Mouse (Mus musculus) ES-E14 (cell line): ENCODE measurements at regions not wholly inside any gene's neighbourhood (a gene's known extent, or its start where the extent isn't known, plus 50 kb on each side); places are given as distances from the start of the nearest gene placed in this dataset.

Source experiments
- CHD2 ChIP-seq: IDR thresholded peaks from 2 replicates; pipeline ENCODE4 v1.6.1; 2014; ENCODE audit warnings: mild to moderate bottlenecking, low read depth, low read length, inconsistent platforms
- HCFC1 ChIP-seq: IDR thresholded peaks from 2 replicates; pipeline ENCODE4 v1.6.1; 2012; ENCODE audit warnings: low read length, inconsistent platforms, borderline replicate concordance; ENCODE audit not compliant: insufficient read depth
- MAFK ChIP-seq: IDR thresholded peaks from 2 replicates; pipeline ENCODE4 v1.6.1; 2014; ENCODE audit warnings: mild to moderate bottlenecking, low read depth, low read length, inconsistent platforms; ENCODE audit not compliant: insufficient read depth
- ZC3H11A ChIP-seq: IDR thresholded peaks from 2 replicates; pipeline ENCODE4 v1.6.1; 2012; ENCODE audit warnings: low read depth, mild to moderate bottlenecking, inconsistent platforms, low read length, borderline replicate concordance
- ZNF384 ChIP-seq: IDR thresholded peaks from 2 replicates; pipeline ENCODE4 v1.6.1; 2012; ENCODE audit warnings: low read depth, low read length, inconsistent platforms

GRCm38 (mm10) chr4:131590136-131590535, 248.0 kb downstream of the Ptpru start:
- no peak for TF ChIP-seq MAFK
- no peak for TF ChIP-seq ZC3H11A
- TF ChIP-seq CHD2: no peak
- TF ChIP-seq HCFC1: no peak
- no peak for TF ChIP-seq ZNF384
